Mouse (Mus musculus): ENCODE data around the gene Gm7735.
"Not testable (repeated sequence)": the region's sequence is repeated elsewhere in the genome, so short reads cannot be mapped to it uniquely, and the experiment has no call there.

The Gm7735 gene

DNA sequence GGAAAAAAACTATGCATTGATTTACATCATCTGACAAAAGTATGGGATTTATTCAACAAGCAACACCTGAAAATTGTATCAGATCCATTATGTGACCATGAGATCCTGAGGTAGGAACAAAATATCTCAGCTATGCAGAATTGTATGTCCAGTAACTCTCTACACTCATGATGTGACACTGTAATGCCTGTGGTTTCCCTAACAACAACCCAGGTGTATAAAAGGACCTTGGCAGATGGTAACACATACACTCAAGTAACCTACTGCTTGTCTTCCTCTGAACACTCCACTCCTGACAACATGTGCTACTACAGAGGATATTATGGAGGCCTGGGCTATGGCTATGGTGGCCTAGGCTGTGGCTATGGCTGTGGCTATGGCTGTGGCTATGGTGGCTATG, at the start of gene Gm7735:
Gene Gm7735, plus strand, starts transcription at position 301 of the 400 bp plus-strand sequence.
- not testable (repeated sequence) for DNase-seq

DNA sequence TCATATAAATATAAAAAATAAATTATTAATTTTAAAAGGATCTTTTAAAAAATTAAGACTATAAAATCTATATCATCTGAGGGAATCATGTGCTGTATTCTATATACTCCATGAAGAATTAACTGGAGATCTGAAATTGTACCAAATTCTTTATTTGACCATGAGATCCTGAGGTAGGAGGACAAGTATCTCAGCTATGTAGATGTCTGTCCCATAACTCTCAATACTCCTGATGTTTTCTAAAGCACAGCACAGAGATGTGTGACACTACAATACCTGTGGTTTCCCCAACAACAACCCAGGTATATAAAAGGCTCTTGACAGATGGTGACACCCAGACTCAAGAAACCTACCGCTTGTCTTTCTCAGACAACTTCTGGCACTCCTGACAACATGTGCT, 28.7 kb upstream of the Gm7735 start, which contains the start of gene Gm6358:
Gene Gm6358, plus strand, starts transcription at position 301 of the 400 bp plus-strand sequence.
- DNase-seq, result no peak

DNA sequence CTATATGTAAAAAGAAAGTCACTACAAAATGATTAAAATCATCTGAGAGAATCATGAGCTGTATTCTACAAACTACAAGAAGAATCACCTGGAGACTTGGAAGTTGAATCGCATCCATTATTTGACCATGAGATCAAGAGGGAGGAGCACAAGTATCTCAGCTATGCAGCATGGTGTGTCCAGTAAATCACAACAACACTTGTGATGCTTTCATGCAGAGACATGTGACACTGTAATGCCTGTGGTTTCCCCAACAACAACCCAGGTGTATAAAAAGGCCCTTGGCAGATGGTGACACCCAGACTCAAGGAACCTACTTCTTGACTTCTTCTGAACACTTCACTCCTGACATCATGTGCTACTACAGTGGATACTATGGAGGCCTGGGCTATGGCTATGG, 18.5 kb upstream of the Gm7735 start, which contains the start of gene Gm10061:
Gene Gm10061, plus strand, starts transcription at position 301 of the 400 bp plus-strand sequence.
- DNase-seq, result no peak

- no peak for DNase-seq
Observed at GRCm38 (mm10) chr16:89157652-89158051, 11.6 kb upstream of the Gm7735 start, which contains the start of gene Gm9789. Gene Gm9789, plus strand, starts transcription at chr16:89157952.

DNA sequence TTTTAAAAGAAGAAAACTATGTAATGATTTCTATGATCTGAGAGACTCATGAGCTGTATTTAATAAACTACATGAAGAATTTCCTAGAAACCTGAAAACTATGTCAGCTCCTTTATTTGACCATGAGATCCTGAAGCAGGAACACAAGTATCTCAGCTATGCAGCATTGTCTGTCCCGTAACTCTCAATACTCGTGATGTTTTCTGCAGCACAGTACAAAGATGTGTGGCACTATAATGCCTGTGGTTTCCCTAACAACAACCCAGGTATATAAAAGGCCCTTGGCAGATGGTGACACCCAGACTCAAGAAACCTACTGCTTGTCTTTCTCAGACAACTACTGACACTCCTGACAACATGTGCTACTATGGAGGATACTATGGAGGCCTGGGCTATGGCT, 5.1 kb downstream of the Gm7735 start, which contains the start of gene 1110057P08Rik:
Gene 1110057P08Rik, plus strand, starts transcription at position 301 of the 400 bp plus-strand sequence.
- no peak for DNase-seq

DNA sequence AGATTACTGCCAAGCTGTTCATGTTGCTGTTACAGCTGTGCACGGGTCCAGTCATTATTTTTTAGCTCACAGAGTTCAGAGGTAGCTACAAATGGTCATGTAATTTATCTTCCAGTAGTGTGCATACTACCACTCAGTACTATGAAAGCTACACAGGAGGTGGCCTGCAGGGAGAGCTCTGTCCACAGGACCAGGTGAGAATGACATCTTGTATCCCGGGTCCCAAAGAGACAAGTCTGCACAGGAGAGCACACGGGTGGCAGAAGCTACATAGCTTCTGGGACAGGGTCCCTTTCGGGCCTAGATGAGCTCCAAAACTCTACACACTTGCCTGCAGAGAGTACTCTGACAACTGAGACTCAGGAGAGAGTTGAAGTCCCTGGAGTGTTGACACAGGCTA, 19.3 kb downstream of the Gm7735 start:
- DNase-seq, result no peak

DNA sequence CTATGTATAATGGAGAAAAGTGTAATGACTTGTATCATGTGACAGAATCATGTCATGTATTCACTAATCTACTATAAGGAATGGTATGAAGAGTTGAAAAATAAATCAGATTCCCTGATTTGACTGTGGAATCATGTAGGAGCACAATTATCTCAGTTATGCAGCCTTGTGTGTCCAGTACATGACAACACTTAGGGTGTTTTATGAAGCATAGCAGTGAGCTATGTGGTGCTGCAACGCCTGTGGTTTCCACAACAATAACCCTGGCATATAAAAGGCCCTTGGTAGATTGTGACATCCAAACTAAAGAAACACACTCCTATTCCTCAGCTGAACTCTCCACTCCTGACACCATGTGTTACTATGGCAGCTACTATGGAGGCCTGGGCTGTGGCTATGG, 36.3 kb downstream of the Gm7735 start, which contains the start of gene Krtap20-2:
Gene Krtap20-2, plus strand, starts transcription at position 301 of the 400 bp plus-strand sequence.
- no peak for DNase-seq

Measured in cerebellum, postnatal 36 days (tissue).